Mouse (Mus musculus) ES-E14 (cell line): ENCODE measurements around the gene Wasf2.

ENCODE experiments used
- CHD2 ChIP-seq: IDR thresholded peaks from 2 replicates; pipeline ENCODE4 v1.6.1; 2014; ENCODE audit warnings: mild to moderate bottlenecking, low read depth, low read length, inconsistent platforms
- HCFC1 ChIP-seq: IDR thresholded peaks from 2 replicates; pipeline ENCODE4 v1.6.1; 2012; ENCODE audit warnings: low read length, inconsistent platforms, borderline replicate concordance; ENCODE audit not compliant: insufficient read depth
- ZC3H11A ChIP-seq: IDR thresholded peaks from 2 replicates; pipeline ENCODE4 v1.6.1; 2012; ENCODE audit warnings: low read depth, mild to moderate bottlenecking, inconsistent platforms, low read length, borderline replicate concordance

DNA sequence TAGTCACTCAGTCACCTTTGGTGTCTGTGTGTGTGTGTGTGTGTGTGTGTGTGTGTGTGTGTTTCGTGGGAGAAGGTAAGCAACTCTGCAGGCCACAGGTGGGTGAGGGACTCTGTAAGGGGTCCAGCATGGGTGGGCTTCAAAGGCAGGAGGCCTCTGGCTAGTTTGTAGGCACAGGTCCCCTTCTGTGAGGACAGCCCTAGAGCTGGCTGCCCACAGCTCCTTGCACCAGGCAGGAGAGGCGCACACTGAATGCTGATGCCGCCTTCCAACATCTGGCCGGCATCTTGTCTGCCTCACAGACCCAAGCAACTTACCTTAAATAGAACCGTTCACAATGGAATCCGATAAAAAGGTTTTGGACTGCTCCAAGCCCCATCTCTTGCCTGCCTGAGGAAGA lies 69.4 kb downstream of the Wasf2 start:
- TF ChIP-seq CHD2 (no peak), ZC3H11A (no peak), HCFC1 (no peak)
